Mouse (Mus musculus): ENCODE results near the gene Gng12.
A peak's percentile ranks its signal among the peaks of the same experiment; 100 is the strongest.

DNA sequence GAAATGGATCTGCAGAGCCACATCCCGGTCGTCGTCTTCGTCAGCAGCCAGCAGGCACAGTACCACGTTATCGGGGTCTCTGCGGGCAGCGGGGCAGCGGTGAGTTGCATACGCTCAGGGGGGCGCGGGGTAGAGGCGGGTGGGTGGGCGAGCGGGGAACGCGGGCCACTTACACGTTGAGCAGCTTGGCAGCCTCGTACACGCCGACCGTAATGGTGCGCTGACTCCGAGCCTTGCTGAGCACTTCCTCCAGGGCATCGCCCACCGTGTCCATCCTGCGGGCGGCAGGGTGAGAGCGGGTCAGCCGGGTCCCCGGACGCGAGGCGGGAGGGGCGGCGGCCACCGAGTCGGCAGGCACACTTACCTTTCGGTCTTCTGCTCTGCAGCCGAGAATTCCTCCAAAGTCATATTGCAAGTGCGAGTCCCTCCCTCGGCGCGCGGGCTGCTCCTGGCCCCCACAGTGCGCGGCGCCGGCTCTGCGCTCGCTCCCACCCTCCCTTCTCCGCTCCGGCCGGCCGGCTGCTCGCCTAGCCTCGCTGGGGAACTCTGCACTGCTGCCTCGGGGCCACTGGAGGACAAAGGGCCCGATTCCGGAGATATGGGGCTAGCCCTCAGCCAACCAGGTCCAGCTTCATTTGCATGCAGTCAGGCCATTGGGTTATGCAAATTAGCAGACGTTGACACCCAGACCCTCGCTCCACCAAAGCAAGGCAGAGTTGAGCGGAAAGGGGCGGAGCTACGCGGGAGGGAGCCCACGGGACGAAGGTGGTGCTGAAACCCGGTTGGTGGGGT is 140.8 kb downstream of the Gng12 start, which contains the start of gene Gadd45a:
- TF ChIP-seq CTCF (IDR thresholded peaks at IDR 0.05; ENCODE audit: borderline replicate concordance, insufficient read depth, low read length) (no peak), POLR2A (IDR thresholded peaks at IDR 0.05; ENCODE audit: low read depth, low read length) (peak; percentile 99)
